Comparison of ENCODE assay signal across 1 mouse cellular context in genomic region chr12:44345251-44345650, GRCm38 (mm10).
TF ChIP-seq lines count a peak whose summit lies in the region.

No protein-coding gene starts in this region.

TF ChIP-seq in CH12.LX, 34 proteins besides CTCF, POLR2A, EP300 and RAD21 (continued from another document):
- no peak for TF ChIP-seq USF1 (IDR thresholded peaks at IDR 0.05; ENCODE audit: low read depth, low read length)
- no peak for TF ChIP-seq ZC3H11A (IDR thresholded peaks at IDR 0.05; ENCODE audit: low read depth, low read length)
- TF ChIP-seq GABPA (IDR thresholded peaks at IDR 0.05; ENCODE audit: insufficient replicate concordance, low read depth, low read length), result no peak
- TF ChIP-seq ELF1 (IDR thresholded peaks at IDR 0.05; ENCODE audit: low read depth, low read length), result no peak
